8 mouse cellular contexts compared by ENCODE assay signal in the genomic region with DNA sequence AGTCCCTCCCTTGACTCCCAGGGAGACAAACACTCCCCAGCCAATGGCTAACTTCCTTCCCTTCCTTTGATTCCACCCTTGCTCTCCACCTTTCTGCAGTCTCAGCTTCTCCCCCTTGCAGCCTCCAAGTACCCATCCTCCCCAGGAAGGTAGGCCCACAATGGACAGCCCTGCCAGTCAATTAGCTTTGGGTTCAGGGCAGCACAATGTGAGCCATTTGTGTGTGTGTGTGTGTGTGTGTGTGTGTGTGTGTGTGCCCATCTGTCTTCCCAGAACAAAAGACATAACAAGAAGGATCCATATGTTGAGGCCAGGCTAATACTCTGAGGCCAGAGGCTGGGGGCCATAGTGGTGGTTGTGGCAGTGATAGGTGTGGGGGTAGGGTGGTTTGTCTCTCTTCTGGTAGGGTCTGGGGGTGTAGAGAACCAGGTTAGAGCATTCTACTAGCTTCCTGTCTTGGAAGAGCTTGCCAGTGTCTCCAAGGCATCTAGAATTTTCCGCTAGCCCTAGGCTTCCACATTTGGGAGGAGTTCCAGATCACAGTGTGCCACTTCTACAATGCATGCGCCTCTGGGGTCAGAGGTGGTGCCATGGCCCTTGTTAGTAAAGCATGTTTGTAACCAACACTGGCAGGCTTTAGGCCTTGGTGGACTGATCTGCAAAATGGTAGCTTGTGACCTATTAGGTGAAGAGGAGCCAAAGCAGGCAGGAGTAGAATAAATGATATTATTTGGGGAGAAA. TPM values are rescaled to one million over a fixed set of nuclear protein-coding genes. Genes with fewer than 3 reads are reported as not detected.
DNase-seq lines count a peak whose midpoint lies in the region; ATAC-seq and TF ChIP-seq lines count a peak whose summit lies in the region.

No protein-coding gene starts in this region.

- no peak for TF ChIP-seq CTCF in E14TG2a.4 (conservative IDR thresholded peaks at IDR 0.05; ENCODE audit: low read length)

- WGBS in heart, embryonic 11.5 days (ENCODE audit: insufficient replicate concordance) = 51% methylated on average over 2 of the region's 2 CpGs
- WGBS in forebrain, embryonic 14.5 days = 10% methylated on average over 2 of the region's 2 CpGs
- WGBS in liver, embryonic 15.5 days (ENCODE audit: insufficient replicate concordance) = 73% methylated on average over 2 of the region's 2 CpGs

- no peak for DNase-seq in heart, postnatal 4 days
- DNase-seq in forebrain, embryonic 14.5 days (ENCODE audit: low spot score) = no peak
- no peak for DNase-seq in adrenal gland, postnatal 25 days
- no peak for DNase-seq in right cerebral cortex, postnatal 4 days
- no peak for DNase-seq in gastrocnemius, adult 8-10 months (ENCODE audit: low spot score in 2 of 2)

- no peaks in the 10 kb centered on the region for H3K27me3 ChIP-seq in heart, embryonic 11.5 days (ENCODE audit: control insufficient read depth, insufficient read depth, low read length)
- 0 out of 2 replicates have a peak, but pooled peaks cover 3% of the 10 kb centered on the region for H3K27me3 ChIP-seq in E14TG2a.4 (ENCODE audit: insufficient read depth, low read length)
- H3K27me3 ChIP-seq in forebrain, embryonic 14.5 days (replicated peaks; ENCODE audit: control insufficient read depth, insufficient read depth, low read length) = no peaks in the 10 kb centered on the region
- peaks cover under 1% of the 10 kb centered on the region; the same call in 1 of the 2 replicates for H3K27me3 ChIP-seq in liver, embryonic 15.5 days

- peak overlapping the region; percentile 78 for H3K4me2 ChIP-seq in heart, embryonic 11.5 days
- peak overlapping the region; percentile 51; the same call in 1 of the 2 replicates for H3K4me2 ChIP-seq in forebrain, embryonic 14.5 days (ENCODE audit: low read length)
- no peak overlapping the region for H3K4me2 ChIP-seq in liver, embryonic 15.5 days

- H3K27ac ChIP-seq in heart, embryonic 11.5 days (ENCODE audit: low read depth, low read length) = peak overlapping the region; percentile 81
- peak overlapping the region; percentile 98 for H3K27ac ChIP-seq in forebrain, embryonic 14.5 days (ENCODE audit: low read depth, low read length)
- no peak overlapping the region for H3K27ac ChIP-seq in liver, embryonic 15.5 days (replicated peaks)

- H3K9ac ChIP-seq in heart, embryonic 11.5 days (ENCODE audit: low read depth, low read length) = peak overlapping the region; percentile 67
- no peak overlapping the region for H3K9ac ChIP-seq in forebrain, embryonic 14.5 days (ENCODE audit: low read length)
- H3K9ac ChIP-seq in liver, embryonic 15.5 days = no peak overlapping the region

- H3K4me1 ChIP-seq in heart, embryonic 11.5 days (ENCODE audit: control insufficient read depth, insufficient read depth, low read length) = peaks cover 44% of the 10 kb centered on the region
- H3K4me1 ChIP-seq in E14TG2a.4 (replicated peaks; ENCODE audit: low read depth, low read length) = peaks cover 69% of the 10 kb centered on the region
- peaks cover 33% of the 10 kb centered on the region for H3K4me1 ChIP-seq in forebrain, embryonic 14.5 days (ENCODE audit: control insufficient read depth, insufficient read depth, low read length)
- peaks cover 55% of the 10 kb centered on the region for H3K4me1 ChIP-seq in liver, embryonic 15.5 days (replicated peaks)

- H3K36me3 ChIP-seq in heart, embryonic 11.5 days (ENCODE audit: control insufficient read depth, insufficient read depth, low read length) = no peaks in the 10 kb centered on the region
- H3K36me3 ChIP-seq in E14TG2a.4 (ENCODE audit: insufficient read depth, low read length) = no peaks in the 10 kb centered on the region
- H3K36me3 ChIP-seq in forebrain, embryonic 14.5 days (ENCODE audit: control insufficient read depth, insufficient read depth, low read length) = no peaks in the 10 kb centered on the region
- H3K36me3 ChIP-seq in liver, embryonic 15.5 days (replicated peaks) = no peaks in the 10 kb centered on the region

- no peak for ATAC-seq in heart, embryonic 11.5 days (replicated peaks; ENCODE audit: insufficient number of reproducible peaks, low FRiP score, low TSS enrichment)
- ATAC-seq in forebrain, embryonic 14.5 days = no peak; the same call in none of the 2 replicates
- ATAC-seq in liver, embryonic 15.5 days (ENCODE audit: insufficient read depth) = no peak

- H3K9me3 ChIP-seq in heart, embryonic 11.5 days (replicated peaks; ENCODE audit: control insufficient read depth, low read length) = no peaks in the 10 kb centered on the region
- H3K9me3 ChIP-seq in E14TG2a.4 (ENCODE audit: low read length) = 0 out of 2 replicates have a peak, but pooled peaks cover 4% of the 10 kb centered on the region
- H3K9me3 ChIP-seq in forebrain, embryonic 14.5 days (replicated peaks; ENCODE audit: control insufficient read depth, low read length) = no peaks in the 10 kb centered on the region
- no peaks in the 10 kb centered on the region for H3K9me3 ChIP-seq in liver, embryonic 15.5 days (replicated peaks)

- no peak overlapping the region; the same call in 1 of the 2 replicates for H3K4me3 ChIP-seq in heart, embryonic 11.5 days (ENCODE audit: low read depth, low read length)
- H3K4me3 ChIP-seq in E14TG2a.4 (replicated peaks; ENCODE audit: low read length) = peak overlapping the region; percentile 72
- no peak overlapping the region for H3K4me3 ChIP-seq in forebrain, embryonic 14.5 days (ENCODE audit: low read depth, low read length)
- H3K4me3 ChIP-seq in liver, embryonic 15.5 days (replicated peaks) = 0 out of 2 replicates have a peak overlapping the region, but pooled peaks have one; percentile 7

RNA-seq across cellular contexts. Expression of a gene that starts 33.1 kb away (rescaled TPM):
- 18.4 and 19.3 TPM in 2 replicates for polyA plus RNA-seq in heart, embryonic 11.5 days (2014; fragmentation: Nextera tagmentation; extraction: Ambion mirVana)
- 10 to 100 TPM; 18.7 to 20.7 TPM for total RNA-seq in heart, postnatal 4 days (2021)
- polyA plus RNA-seq in forebrain, embryonic 14.5 days (2014; fragmentation: Nextera tagmentation; extraction: Ambion mirVana) = 52.4 and 61.5 TPM in 2 replicates
- polyA plus RNA-seq in liver, embryonic 15.5 days (2015; fragmentation: Nextera tagmentation; extraction: Ambion mirVana) = 17.1 and 19.8 TPM in 2 replicates
- total RNA-seq in adrenal gland, postnatal 25 days (2021) = 114 and 133 TPM in 2 replicates
- total RNA-seq in gastrocnemius, adult 8-10 months (2022) = 1 to 10 TPM; 2.8 to 6.4 (median 5.0) TPM

Comparison
In these comparisons a context has a peak if more than half of its experiments do, and no peak if none do; other contexts are left out.
1. H3K4me3 ChIP-seq: peak in E14TG2a.4 (single experiment) and liver, embryonic 15.5 days (single experiment); none in heart, embryonic 11.5 days (single experiment) and forebrain, embryonic 14.5 days (single experiment).